Mouse (Mus musculus): ENCODE measurements around the gene 4930523C07Rik. TPM values are rescaled to one million over a fixed set of nuclear protein-coding genes. Genes with fewer than 3 reads are reported as not detected.

4930523C07Rik gene
- polyA plus RNA-seq, 1 experiment: 37.4 TPM

DNA sequence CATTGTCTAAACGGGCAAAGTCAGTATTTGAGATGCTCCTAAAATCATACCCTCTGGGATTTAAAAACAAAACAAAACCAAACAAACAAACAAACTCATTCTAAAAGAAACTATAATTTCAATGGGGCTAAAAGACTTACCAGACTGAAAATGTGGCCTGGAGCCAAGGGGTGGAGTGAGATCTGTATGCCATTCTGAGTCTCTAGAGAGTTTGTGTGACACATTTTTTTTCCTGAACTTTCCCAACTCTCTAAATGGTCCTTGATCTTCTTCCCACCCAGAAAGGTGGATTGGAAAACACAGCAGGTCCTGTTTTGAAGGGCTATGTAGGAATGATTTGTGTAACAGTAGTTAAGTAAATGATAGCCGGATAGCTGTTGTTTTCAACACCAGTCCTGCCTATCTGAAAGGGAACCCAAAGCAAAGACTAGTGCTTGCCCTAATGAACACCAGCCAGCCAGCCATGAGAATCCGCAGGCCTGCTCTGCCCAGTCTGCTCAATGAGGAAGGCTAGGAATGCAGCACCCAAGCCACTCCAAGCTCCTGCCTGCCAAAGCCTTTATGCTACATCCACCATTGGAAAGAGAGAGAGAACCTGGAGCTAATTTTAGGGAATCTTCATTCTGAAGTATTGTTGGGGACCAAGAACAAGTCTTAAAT lies 1.0 kb downstream of the 4930523C07Rik start:
- no peaks in the 10 kb centered on the region for H3K27me3 ChIP-seq (ENCODE audit: control insufficient read depth, insufficient read depth, low read length)
- TF ChIP-seq CTCF (IDR thresholded peaks at IDR 0.05; ENCODE audit: extremely low read depth, insufficient read depth, insufficient read length, insufficient replicate concordance): no peak
- no peak for TF ChIP-seq POLR2A (IDR thresholded peaks at IDR 0.05; ENCODE audit: low read depth, low read length)
- no peak for DNase-seq (ENCODE audit: low read depth in 1 of 2, low spot score in 2 of 2)
- peak overlapping the region; percentile 82 for H3K4me3 ChIP-seq (ENCODE audit: extremely low read depth, insufficient read depth, insufficient read length)
- H3K27ac ChIP-seq (ENCODE audit: insufficient read depth, low read length): peak overlapping the region; percentile 94
- peaks cover 1% of the 10 kb centered on the region; the same call in 1 of the 2 replicates for H3K36me3 ChIP-seq (ENCODE audit: control insufficient read depth, insufficient read depth, low read length)
- WGBS: 10% methylated on average over 3 of the region's 3 CpGs
- peaks cover 16% of the 10 kb centered on the region; the same call in 1 of the 2 replicates for H3K4me1 ChIP-seq (ENCODE audit: control insufficient read depth, insufficient read depth, insufficient read length)

DNA sequence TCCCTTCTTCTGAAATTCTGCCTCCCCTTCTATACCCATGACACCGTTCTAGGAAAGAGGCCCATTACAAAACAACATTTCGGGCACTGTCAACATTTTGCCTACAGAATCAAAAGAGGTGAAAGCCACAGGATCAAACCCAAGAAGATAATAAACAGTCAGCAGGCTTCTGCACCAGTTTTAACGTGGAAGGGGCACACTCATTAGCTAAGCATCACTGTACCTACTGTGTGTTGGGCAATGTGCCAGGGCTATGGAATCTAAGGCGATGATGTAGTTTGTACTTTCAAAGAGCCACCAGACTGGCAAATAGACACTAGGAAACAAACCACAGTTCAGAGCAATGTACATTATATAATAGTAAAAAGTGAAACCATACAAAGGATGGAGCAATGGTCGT lies 1.8 kb downstream of the 4930523C07Rik start:
- H3K4me3 ChIP-seq (ENCODE audit: extremely low read depth, insufficient read depth, insufficient read length): peak overlapping the region; percentile 82
- no peaks in the 10 kb centered on the region for H3K27me3 ChIP-seq (ENCODE audit: control insufficient read depth, insufficient read depth, low read length)
- TF ChIP-seq CTCF (IDR thresholded peaks at IDR 0.05; ENCODE audit: extremely low read depth, insufficient read depth, insufficient read length, insufficient replicate concordance) (no peak), POLR2A (IDR thresholded peaks at IDR 0.05; ENCODE audit: low read depth, low read length) (no peak)
- WGBS: 31% methylated on average over 5 of the region's 5 CpGs
- DNase-seq (ENCODE audit: low read depth in 1 of 2, low spot score in 2 of 2): no peak
- peak overlapping the region; percentile 94 for H3K27ac ChIP-seq (ENCODE audit: insufficient read depth, low read length)
- peaks cover 1% of the 10 kb centered on the region; the same call in 1 of the 2 replicates for H3K36me3 ChIP-seq (ENCODE audit: control insufficient read depth, insufficient read depth, low read length)
- peaks cover 16% of the 10 kb centered on the region; the same call in 1 of the 2 replicates for H3K4me1 ChIP-seq (ENCODE audit: control insufficient read depth, insufficient read depth, insufficient read length)

DNA sequence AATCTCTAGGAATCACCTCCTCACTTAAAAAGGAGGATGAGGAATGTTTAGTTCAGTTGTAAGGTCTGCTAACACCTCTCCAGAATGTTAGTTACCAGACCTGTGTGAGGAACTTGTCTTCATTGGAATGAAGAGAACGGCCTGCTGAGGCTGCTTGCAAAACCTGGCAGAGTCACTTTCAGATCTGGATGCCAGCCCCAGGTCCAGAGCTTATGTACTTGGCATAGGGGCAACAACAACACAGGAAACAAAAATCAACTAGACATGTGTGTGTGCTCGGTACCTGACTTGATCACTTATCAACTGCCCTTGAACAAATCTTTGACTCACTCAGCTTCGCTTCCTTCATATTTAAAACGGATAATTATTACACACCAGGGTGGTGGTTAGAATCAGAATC lies 2.6 kb downstream of the 4930523C07Rik start:
- Histone ChIP-seq H3K4me3 (ENCODE audit: extremely low read depth, insufficient read depth, insufficient read length) (peak overlapping the region; percentile 82), H3K27ac (ENCODE audit: insufficient read depth, low read length) (peak overlapping the region; percentile 94), H3K27me3 (ENCODE audit: control insufficient read depth, insufficient read depth, low read length) (no peaks in the 10 kb centered on the region), H3K4me1 (ENCODE audit: control insufficient read depth, insufficient read depth, insufficient read length) (peaks cover 16% of the 10 kb centered on the region; the same call in 1 of the 2 replicates), H3K36me3 (ENCODE audit: control insufficient read depth, insufficient read depth, low read length) (peaks cover 1% of the 10 kb centered on the region; the same call in 1 of the 2 replicates)
- DNase-seq (ENCODE audit: low read depth in 1 of 2, low spot score in 2 of 2): no peak
- no peak for TF ChIP-seq CTCF (IDR thresholded peaks at IDR 0.05; ENCODE audit: extremely low read depth, insufficient read depth, insufficient read length, insufficient replicate concordance)
- TF ChIP-seq POLR2A (IDR thresholded peaks at IDR 0.05; ENCODE audit: low read depth, low read length): no peak
- 51% methylated on average over 4 of the region's 4 CpGs for WGBS

- DNase-seq (ENCODE audit: low read depth in 1 of 2, low spot score in 2 of 2): peak; percentile 33 to 76
- peaks cover 1% of the 10 kb centered on the region; the same call in 1 of the 2 replicates for H3K36me3 ChIP-seq (ENCODE audit: control insufficient read depth, insufficient read depth, low read length)
- peak overlapping the region; percentile 89 for H3K27ac ChIP-seq (ENCODE audit: insufficient read depth, low read length)
- H3K4me3 ChIP-seq (ENCODE audit: extremely low read depth, insufficient read depth, insufficient read length): peak overlapping the region; percentile 6; the same call in 1 of the 2 replicates
- no peaks in the 10 kb centered on the region for H3K27me3 ChIP-seq (ENCODE audit: control insufficient read depth, insufficient read depth, low read length)
- no peak for TF ChIP-seq POLR2A (IDR thresholded peaks at IDR 0.05; ENCODE audit: low read depth, low read length)
- TF ChIP-seq CTCF (IDR thresholded peaks at IDR 0.05; ENCODE audit: extremely low read depth, insufficient read depth, insufficient read length, insufficient replicate concordance): no peak
- peaks cover 22% of the 10 kb centered on the region; the same call in 1 of the 2 replicates for H3K4me1 ChIP-seq (ENCODE audit: control insufficient read depth, insufficient read depth, insufficient read length)
- 29% methylated on average over 7 of the region's 7 CpGs for WGBS
These were observed 3.3 kb downstream of the 4930523C07Rik start for GRCm38 (mm10) chr1:160047481-160047931.

GRCm38 (mm10) chr1:160049131-160049880 lies 5.1 kb downstream of the 4930523C07Rik start:
- no peaks in the 10 kb centered on the region for H3K27me3 ChIP-seq (ENCODE audit: control insufficient read depth, insufficient read depth, low read length)
- H3K4me1 ChIP-seq (ENCODE audit: control insufficient read depth, insufficient read depth, insufficient read length): peaks cover 34% of the 10 kb centered on the region; the same call in 1 of the 2 replicates
- no peak overlapping the region for H3K4me3 ChIP-seq (ENCODE audit: extremely low read depth, insufficient read depth, insufficient read length)
- WGBS: 75% methylated on average over 5 of the region's 5 CpGs
- TF ChIP-seq POLR2A (IDR thresholded peaks at IDR 0.05; ENCODE audit: low read depth, low read length) (no peak), CTCF (IDR thresholded peaks at IDR 0.05; ENCODE audit: extremely low read depth, insufficient read depth, insufficient read length, insufficient replicate concordance) (no peak)
- no peak for DNase-seq (ENCODE audit: low read depth in 1 of 2, low spot score in 2 of 2)
- peaks cover 1% of the 10 kb centered on the region; the same call in 1 of the 2 replicates for H3K36me3 ChIP-seq (ENCODE audit: control insufficient read depth, insufficient read depth, low read length)
- H3K27ac ChIP-seq (ENCODE audit: insufficient read depth, low read length): peak overlapping the region; percentile 36

DNA sequence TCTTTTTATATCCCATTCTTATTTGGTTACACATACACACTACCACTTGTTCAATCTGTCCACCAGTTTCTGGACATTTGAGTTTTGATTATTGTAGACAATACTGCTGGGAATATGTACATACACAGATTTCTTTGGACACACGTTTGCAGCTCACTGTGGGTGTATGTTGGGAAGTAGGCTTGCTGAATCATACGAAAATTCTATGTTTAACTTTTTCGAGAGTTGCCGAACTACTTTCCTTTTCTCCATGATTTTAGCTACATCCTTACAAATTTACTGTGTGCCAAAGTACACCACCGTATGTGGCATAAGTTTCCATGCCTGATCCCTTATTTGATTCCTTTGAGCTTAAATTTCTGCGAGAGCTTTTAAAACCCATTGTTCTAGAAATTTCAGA lies 6.7 kb downstream of the 4930523C07Rik start:
- Histone ChIP-seq H3K27me3 (ENCODE audit: control insufficient read depth, insufficient read depth, low read length) (no peaks in the 10 kb centered on the region), H3K36me3 (ENCODE audit: control insufficient read depth, insufficient read depth, low read length) (peaks cover 3% of the 10 kb centered on the region; the same call in 1 of the 2 replicates), H3K27ac (ENCODE audit: insufficient read depth, low read length) (no peak overlapping the region), H3K4me1 (ENCODE audit: control insufficient read depth, insufficient read depth, insufficient read length) (peaks cover 38% of the 10 kb centered on the region; the same call in 1 of the 2 replicates), H3K4me3 (ENCODE audit: extremely low read depth, insufficient read depth, insufficient read length) (no peak overlapping the region)
- no peak for DNase-seq (ENCODE audit: low read depth in 1 of 2, low spot score in 2 of 2)
- WGBS: 93% methylated on average over 6 of the region's 6 CpGs
- TF ChIP-seq POLR2A (IDR thresholded peaks at IDR 0.05; ENCODE audit: low read depth, low read length) (no peak), CTCF (IDR thresholded peaks at IDR 0.05; ENCODE audit: extremely low read depth, insufficient read depth, insufficient read length, insufficient replicate concordance) (no peak)

All from spleen, adult 2 months (tissue).